Mouse (Mus musculus) gastrocnemius, adult 8-10 months (tissue): Measurements from ENCODE around the gene Tnp2. TPM values are rescaled to one million over a fixed set of nuclear protein-coding genes. Genes with fewer than 3 reads are reported as not detected.
A peak's percentile ranks its signal among the peaks of the same experiment; 100 is the strongest.

Experiments
- DNase-seq, 2 experiments: peaks; one replicate each; pipeline ENCODE4 v3.0.0; 2022; ENCODE audit warnings: low spot score in 2 of 2
- total RNA-seq, 4 experiments: library from RNA; stranded (reverse); gene quantifications; 2 replicates each; pipeline ENCODE4 v1.2.4; 2022

Tnp2 gene
- total RNA-seq, 4 experiments from 2014 or later, result not detected

GRCm38 (mm10) chr16:10769661-10770060 is 18.8 kb downstream of the Tnp2 start:
- DNase-seq, result no peak

GRCm38 (mm10) chr16:10768821-10769220 is 19.6 kb downstream of the Tnp2 start:
- no peak for DNase-seq

GRCm38 (mm10) chr16:10767158-10767557 is 21.3 kb downstream of the Tnp2 start:
- DNase-seq, result peak in 1 of 2 experiments; percentile 42

GRCm38 (mm10) chr16:10764323-10764722 is 24.1 kb downstream of the Tnp2 start:
- DNase-seq, result no peak

GRCm38 (mm10) chr16:10763540-10764264 is 24.8 kb downstream of the Tnp2 start:
- DNase-seq, result no peak

- no peak for DNase-seq
These were observed 25.8 kb downstream of the Tnp2 start for GRCm38 (mm10) chr16:10762569-10763180.

GRCm38 (mm10) chr16:10761182-10761581 is 27.3 kb downstream of the Tnp2 start:
- DNase-seq, result no peak

- no peak for DNase-seq
These were observed 32.3 kb downstream of the Tnp2 start for GRCm38 (mm10) chr16:10756168-10756567.

- DNase-seq, result no peak
These were observed 33.8 kb downstream of the Tnp2 start for GRCm38 (mm10) chr16:10754521-10755296.

- DNase-seq, result no peak
These were observed 38.6 kb downstream of the Tnp2 start for GRCm38 (mm10) chr16:10749824-10750223.

GRCm38 (mm10) chr16:10749226-10749625 is 39.2 kb downstream of the Tnp2 start:
- DNase-seq, result no peak

- no peak for DNase-seq
These were observed 47.4 kb downstream of the Tnp2 start for GRCm38 (mm10) chr16:10741082-10741481.

- peak in 1 of 2 experiments; percentile 42 for DNase-seq
These were observed 48.5 kb downstream of the Tnp2 start for GRCm38 (mm10) chr16:10739854-10740398.

- DNase-seq, result peak in 1 of 2 experiments; percentile 47
These were observed 49.6 kb downstream of the Tnp2 start for GRCm38 (mm10) chr16:10738866-10739265.

Other genes with a start within 250 kb of the Tnp2 start
- 10 to 100 TPM; 40.4 to 70.4 (median 53.3) TPM for gene Dexi, start 245.6 kb downstream of the Tnp2 start, total RNA-seq
- 10 to 100 TPM; 55.6 to 90.9 (median 70.4) TPM for gene Clec16a, start 243.3 kb downstream of the Tnp2 start, total RNA-seq
- under 1 TPM in 3 of 4 experiments, not detected in 1; 0.31 to 0.49 (median 0.35) TPM for gene Socs1, start 3.1 kb downstream of the Tnp2 start, total RNA-seq
- not detected for gene Prm3, start 2.3 kb upstream of the Tnp2 start, total RNA-seq
- not detected for gene Prm2, start 7.5 kb upstream of the Tnp2 start, total RNA-seq
- not detected for gene Prm1, start 17.2 kb upstream of the Tnp2 start, total RNA-seq
- gene Gm11172, start 24.3 kb upstream of the Tnp2 start, total RNA-seq, result not detected
- gene Rmi2, start 46.4 kb upstream of the Tnp2 start, total RNA-seq, result 1 to 10 TPM in 2 of 4 experiments, under 1 TPM in 2; 0.48 to 1.8 (median 1.0) TPM